Mouse (Mus musculus) liver, adult 10 weeks (tissue): ENCODE data around the gene Gla. TPM values are rescaled to one million over a fixed set of nuclear protein-coding genes. Genes with fewer than 3 reads are reported as not detected.

Experiments used
- polyA plus RNA-seq: library from polyadenylated mRNA; stranded (reverse); fragments of 350-450 nt; fragmentation: Illumina TruSeq; extraction: RNeasy Lipid Tissue Mini Kit (QIAGEN cat#74804); gene quantifications from one replicate; pipeline ENCODE4 v1.2.3, GENCODE M21; 2014; ENCODE audit warnings: low read depth, low replicate concordance

Gla gene
- polyA plus RNA-seq, result 4.2 TPM

GRCm38 (mm10) chrX:134600659-134601379 is at the start of gene Gla, which contains the start of gene Hnrnph2:
Gene Gla, minus strand, starts transcription at chrX:134601125.
Gene Hnrnph2, plus strand, starts transcription at chrX:134601179.

GRCm38 (mm10) chrX:134585103-134586002 is 15.6 kb downstream of the Gla start, which contains the start of gene Rpl36a:
Gene Rpl36a, plus strand, starts transcription at chrX:134585654.

GRCm38 (mm10) chrX:134582888-134583669 is 17.8 kb downstream of the Gla start, which contains the start of gene Btk:
Gene Btk, minus strand, starts transcription at chrX:134583570.

DNA sequence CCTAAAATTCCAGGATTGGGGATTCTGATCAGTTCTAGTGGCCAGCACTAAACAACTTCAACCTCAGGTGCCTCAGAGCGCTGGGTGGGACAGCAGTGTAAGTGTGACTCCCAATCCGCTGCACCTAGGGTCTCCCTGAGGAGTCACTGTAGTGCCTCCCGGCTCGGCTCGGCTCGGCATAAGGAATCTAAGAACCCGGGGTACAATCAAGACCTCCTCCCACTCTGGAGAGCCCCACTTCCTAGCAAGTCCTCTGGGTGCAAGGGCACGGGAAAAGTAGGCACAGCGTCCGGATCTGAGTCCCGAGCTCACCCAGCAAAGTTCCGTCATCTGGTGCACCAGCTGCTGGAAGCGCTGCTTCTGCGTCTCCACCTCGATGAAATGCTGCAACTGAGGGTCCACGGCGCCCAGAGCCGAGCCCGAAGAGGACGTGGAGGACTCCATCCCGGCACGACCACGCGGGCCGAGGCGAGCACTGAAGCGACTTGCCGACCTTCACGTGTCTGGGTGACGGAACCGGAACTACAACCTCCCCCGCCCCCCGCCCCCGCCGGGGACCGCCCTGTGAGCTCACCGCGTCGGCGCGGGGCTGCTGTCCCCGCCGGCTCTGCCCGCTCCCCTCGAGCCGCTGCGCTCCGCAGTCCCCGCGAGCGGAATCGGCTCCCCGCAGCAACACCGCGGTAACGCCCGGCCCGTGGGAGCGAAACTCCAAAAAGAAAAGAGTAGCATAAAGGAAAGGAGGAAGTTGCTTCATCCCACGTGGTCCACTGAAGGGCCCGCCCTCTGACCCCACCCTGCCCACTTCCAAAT is 59.6 kb downstream of the Gla start, which contains the start of gene Timm8a1:
Gene Timm8a1, minus strand, starts transcription at position 721 of the 810 bp plus-strand sequence.

Other genes with a start within 250 kb of the Gla start
- gene Drp2, start 196.6 kb downstream of the Gla start, polyA plus RNA-seq, result not detected
- gene Taf7l, start 124.6 kb downstream of the Gla start, polyA plus RNA-seq, result not detected
- gene Timm8a1, start 59.3 kb downstream of the Gla start, polyA plus RNA-seq, result 125 TPM
- 0.74 TPM for gene Btk, start 17.6 kb downstream of the Gla start, polyA plus RNA-seq
- gene Rpl36a, start 15.5 kb downstream of the Gla start, polyA plus RNA-seq, result 302 TPM
- gene Hnrnph2, start 54 bp upstream of the Gla start, polyA plus RNA-seq, result 94.3 TPM
- gene Armcx4, start 85.4 kb upstream of the Gla start, polyA plus RNA-seq, result 0.93 TPM
- gene Armcx1, start 116.8 kb upstream of the Gla start, polyA plus RNA-seq, result 4.6 TPM
- gene Armcx6, start 150.3 kb upstream of the Gla start, polyA plus RNA-seq, result 0.66 TPM
- gene Armcx3, start 155.5 kb upstream of the Gla start, polyA plus RNA-seq, result 13.5 TPM
- 2.8 TPM for gene Armcx2, start 208.1 kb upstream of the Gla start, polyA plus RNA-seq